Mouse (Mus musculus): ENCODE measurements around the gene Hbq1a.
A peak's percentile ranks its signal among the peaks of the same experiment; 100 is the strongest.
"Not testable (repeated sequence)": the region's sequence is repeated elsewhere in the genome, so short reads cannot be mapped to it uniquely, and the experiment has no call there.

The Hbq1a gene

GRCm38 (mm10) chr11:32285031-32285775 is 14.7 kb upstream of the Hbq1a start:
- DNase-seq (ENCODE audit: low spot score in 2 of 2) = no peak

- not testable (repeated sequence) for DNase-seq (ENCODE audit: low spot score in 2 of 2)
Observed at GRCm38 (mm10) chr11:32285887-32286286, 14.0 kb upstream of the Hbq1a start.

- peak; percentile 73 to 74 for DNase-seq (ENCODE audit: low spot score in 2 of 2)
Observed at GRCm38 (mm10) chr11:32286695-32287492, 13.0 kb upstream of the Hbq1a start, which contains the start of gene Hbq1b. Hbq1b (plus strand) TSS chr11:32286965.

- DNase-seq (ENCODE audit: low spot score in 2 of 2) = no peak
Observed at GRCm38 (mm10) chr11:32287493-32287825, 12.4 kb upstream of the Hbq1a start.

GRCm38 (mm10) chr11:32292819-32293218 is 7.0 kb upstream of the Hbq1a start:
- DNase-seq (ENCODE audit: low spot score in 2 of 2) = not testable (repeated sequence)

- DNase-seq (ENCODE audit: low spot score in 2 of 2) = not testable (repeated sequence)
Observed at GRCm38 (mm10) chr11:32293479-32293878, 6.4 kb upstream of the Hbq1a start.

- DNase-seq (ENCODE audit: low spot score in 2 of 2) = not testable (repeated sequence)
Observed at GRCm38 (mm10) chr11:32296203-32296602, 3.7 kb upstream of the Hbq1a start, which contains the start of gene Hba-a2. Hba-a2 (plus strand) TSS chr11:32296489.

GRCm38 (mm10) chr11:32297417-32297816 is 2.5 kb upstream of the Hbq1a start:
- DNase-seq (ENCODE audit: low spot score in 2 of 2) = not testable (repeated sequence)

GRCm38 (mm10) chr11:32297866-32298531 is 1.9 kb upstream of the Hbq1a start:
- no peak for DNase-seq (ENCODE audit: low spot score in 2 of 2)

GRCm38 (mm10) chr11:32298532-32298918 is 1.3 kb upstream of the Hbq1a start:
- DNase-seq (ENCODE audit: low spot score in 2 of 2) = no peak

- DNase-seq (ENCODE audit: low spot score in 2 of 2) = no peak
Observed at GRCm38 (mm10) chr11:32300279-32301267, 704 bp downstream of the Hbq1a start.

- no peak for DNase-seq (ENCODE audit: low spot score in 2 of 2)
Observed at GRCm38 (mm10) chr11:32301506-32301905, 1.6 kb downstream of the Hbq1a start.

- peak; percentile 34 to 48 for DNase-seq (ENCODE audit: low spot score in 2 of 2)
Observed at GRCm38 (mm10) chr11:32302824-32303419, 3.1 kb downstream of the Hbq1a start.

GRCm38 (mm10) chr11:32303455-32303854 is 3.6 kb downstream of the Hbq1a start:
- no peak for DNase-seq (ENCODE audit: low spot score in 2 of 2)

GRCm38 (mm10) chr11:32307006-32307405 is 7.1 kb downstream of the Hbq1a start:
- no peak for DNase-seq (ENCODE audit: low spot score in 2 of 2)

- no peak for DNase-seq (ENCODE audit: low spot score in 2 of 2)
Observed at GRCm38 (mm10) chr11:32309446-32309845, 9.6 kb downstream of the Hbq1a start.

- no peak for DNase-seq (ENCODE audit: low spot score in 2 of 2)
Observed at GRCm38 (mm10) chr11:32309928-32310327, 10.1 kb downstream of the Hbq1a start.

GRCm38 (mm10) chr11:32316009-32316408 is 16.1 kb downstream of the Hbq1a start:
- no peak for DNase-seq (ENCODE audit: low spot score in 2 of 2)

- no peak for DNase-seq (ENCODE audit: low spot score in 2 of 2)
Observed at GRCm38 (mm10) chr11:32320507-32321195, 20.8 kb downstream of the Hbq1a start.

- peak; percentile 45 to 63 for DNase-seq (ENCODE audit: low spot score in 2 of 2)
Observed at GRCm38 (mm10) chr11:32321196-32321565, 21.3 kb downstream of the Hbq1a start.

Measured in right cerebral cortex, postnatal 36 days (tissue).